Mouse (Mus musculus) E14TG2a.4 (cell line): Measurements from ENCODE around the gene 4921524J17Rik.

Experiments used
- H3K27me3 ChIP-seq: 2 replicates; pipeline ENCODE4 v1.6.1; 2014; ENCODE audit warnings: low read length, control low read depth; ENCODE audit not compliant: insufficient read depth
- H3K36me3 ChIP-seq: 2 replicates; pipeline ENCODE4 v1.6.1; 2014; ENCODE audit warnings: low read length, control low read depth; ENCODE audit not compliant: insufficient read depth
- H3K4me1 ChIP-seq: replicated peaks from 2 replicates; pipeline ENCODE4 v1.6.1; 2014; ENCODE audit warnings: low read depth, low read length, control low read depth
- H3K4me3 ChIP-seq: replicated peaks from 2 replicates; pipeline ENCODE4 v1.5.1; 2014; ENCODE audit warnings: mild to moderate bottlenecking, low read length
- H3K9me3 ChIP-seq: 2 replicates; pipeline ENCODE4 v1.6.1; 2014; ENCODE audit warnings: low read length, control low read depth
- CTCF ChIP-seq: conservative IDR thresholded peaks from 2 replicates; pipeline ENCODE4 v1.5.1; 2014; ENCODE audit warnings: low read length
- NANOG ChIP-seq: IDR thresholded peaks from 2 replicates; pipeline ENCODE4 v1.6.1; 2014; ENCODE audit warnings: borderline replicate concordance, low read length, mixed read lengths
- POU5F1 ChIP-seq: IDR thresholded peaks from 2 replicates; pipeline ENCODE4 v1.6.1; 2014; ENCODE audit warnings: low read length, borderline replicate concordance

Gene 4921524J17Rik

DNA sequence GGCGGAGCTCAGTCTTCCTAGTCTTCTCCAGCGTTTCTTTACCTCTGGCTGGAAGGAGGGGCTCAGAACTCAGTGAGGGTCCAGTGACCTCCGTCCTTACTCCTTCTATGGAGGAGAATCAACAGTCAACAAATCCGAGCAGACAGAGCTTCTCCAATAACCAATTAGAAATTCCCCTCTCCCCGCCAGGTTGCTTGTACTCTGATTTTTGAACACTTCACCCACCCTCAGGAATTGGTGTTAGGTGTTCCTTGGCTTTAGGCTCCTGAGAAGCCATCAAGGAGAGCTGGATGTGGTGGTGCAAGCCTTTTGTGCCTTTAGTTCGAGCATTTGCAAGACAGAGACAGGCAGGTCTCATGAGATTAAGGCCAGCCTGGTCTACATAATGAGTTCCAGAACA lies 40.2 kb upstream of the 4921524J17Rik start:
- TF ChIP-seq NANOG (peak; percentile 88; the same call in 1 of the 2 replicates), POU5F1 (no peak)

DNA sequence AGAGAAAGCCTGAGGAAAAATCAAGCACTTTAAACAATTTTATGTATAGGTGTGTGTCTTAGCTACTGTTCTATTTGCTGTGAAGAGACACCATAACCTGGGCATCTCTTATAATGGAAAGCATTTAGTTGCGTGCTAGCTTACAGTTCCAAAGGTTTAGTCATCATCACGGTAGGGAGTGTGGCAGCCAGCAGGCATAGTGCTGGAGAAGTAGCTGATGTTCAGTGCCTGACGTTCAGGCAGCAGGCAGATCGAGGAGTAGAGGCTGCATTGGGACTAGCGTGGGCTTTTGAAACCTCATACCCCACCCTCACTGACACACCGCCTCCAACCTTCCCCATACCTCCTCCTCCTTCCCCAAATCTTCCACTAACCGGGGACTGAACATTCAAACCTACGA lies 38.1 kb upstream of the 4921524J17Rik start:
- Histone ChIP-seq H3K27me3 (no peaks in the 10 kb centered on the region), H3K4me3 (no peak overlapping the region), H3K9me3 (peaks cover 18% of the 10 kb centered on the region), H3K4me1 (peaks cover 60% of the 10 kb centered on the region), H3K36me3 (no peaks in the 10 kb centered on the region)
- TF ChIP-seq CTCF (no peak), NANOG (no peak), POU5F1 (no peak)

More for the DNA sequence above, 40.2 kb upstream of the 4921524J17Rik start:
- no peaks in the 10 kb centered on the region for H3K27me3 ChIP-seq
- peaks cover 18% of the 10 kb centered on the region for H3K9me3 ChIP-seq
- peaks cover 67% of the 10 kb centered on the region for H3K4me1 ChIP-seq
- peak overlapping the region; percentile 52 for H3K4me3 ChIP-seq
- H3K36me3 ChIP-seq = no peaks in the 10 kb centered on the region

- H3K27me3 ChIP-seq = no peaks in the 10 kb centered on the region
- H3K4me3 ChIP-seq = no peak overlapping the region
- peaks cover 4% of the 10 kb centered on the region for H3K9me3 ChIP-seq
- TF ChIP-seq POU5F1 = no peak
- TF ChIP-seq NANOG = no peak
- TF ChIP-seq CTCF = no peak
- H3K4me1 ChIP-seq = peaks cover 72% of the 10 kb centered on the region
- H3K36me3 ChIP-seq = no peaks in the 10 kb centered on the region
Measured at GRCm38 (mm10) chr8:85466056-85466455, 33.4 kb upstream of the 4921524J17Rik start.

- Histone ChIP-seq H3K27me3 (no peaks in the 10 kb centered on the region), H3K9me3 (no peaks in the 10 kb centered on the region), H3K4me3 (no peak overlapping the region), H3K4me1 (peaks cover 62% of the 10 kb centered on the region), H3K36me3 (no peaks in the 10 kb centered on the region)
- no peak for TF ChIP-seq CTCF
- no peak for TF ChIP-seq POU5F1
- TF ChIP-seq NANOG = no peak
Measured at GRCm38 (mm10) chr8:85464316-85464715, 31.7 kb upstream of the 4921524J17Rik start.

- Histone ChIP-seq H3K27me3 (no peaks in the 10 kb centered on the region), H3K4me3 (no peak overlapping the region), H3K9me3 (no peaks in the 10 kb centered on the region), H3K36me3 (no peaks in the 10 kb centered on the region), H3K4me1 (peaks cover 53% of the 10 kb centered on the region)
- TF ChIP-seq POU5F1 (no peak), CTCF (no peak), NANOG (no peak)
Measured at GRCm38 (mm10) chr8:85462441-85462840, 29.8 kb upstream of the 4921524J17Rik start.

- Histone ChIP-seq H3K4me3 (no peak overlapping the region), H3K27me3 (no peaks in the 10 kb centered on the region), H3K36me3 (no peaks in the 10 kb centered on the region), H3K9me3 (no peaks in the 10 kb centered on the region), H3K4me1 (peaks cover 58% of the 10 kb centered on the region)
- TF ChIP-seq CTCF (peak; percentile 38; the same call in 1 of the 2 replicates), NANOG (no peak)
Measured at GRCm38 (mm10) chr8:85461377-85461776, 28.7 kb upstream of the 4921524J17Rik start.

- no peak for TF ChIP-seq NANOG
- peak; percentile 16; the same call in 1 of the 2 replicates for TF ChIP-seq CTCF
- H3K36me3 ChIP-seq = no peaks in the 10 kb centered on the region
Measured at GRCm38 (mm10) chr8:85460804-85461203, 28.2 kb upstream of the 4921524J17Rik start.

DNA sequence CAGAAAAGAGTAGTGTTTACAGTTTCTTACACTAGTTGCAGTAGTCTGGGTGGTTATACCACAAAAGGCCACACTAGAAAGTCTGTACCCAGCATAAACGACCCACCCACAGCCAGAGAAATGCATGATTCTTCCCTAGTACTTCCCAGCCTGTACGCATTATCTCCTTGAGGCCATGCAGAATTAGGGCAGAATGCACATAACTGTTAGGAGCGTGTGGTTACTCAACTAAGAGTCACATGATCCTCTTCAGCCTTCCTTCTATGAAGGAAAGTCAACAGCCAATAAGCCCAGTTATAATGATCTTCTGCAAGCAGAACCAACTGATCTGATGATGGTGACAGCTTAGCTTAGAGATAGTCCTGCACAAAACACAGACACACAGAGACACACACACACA lies 26.9 kb upstream of the 4921524J17Rik start:
- H3K36me3 ChIP-seq = no peaks in the 10 kb centered on the region
- peaks cover 54% of the 10 kb centered on the region for H3K4me1 ChIP-seq
- H3K27me3 ChIP-seq = 0 out of 2 replicates have a peak, but pooled peaks cover 3% of the 10 kb centered on the region
- TF ChIP-seq POU5F1 (no peak), NANOG (no peak), CTCF (no peak)
- H3K9me3 ChIP-seq = no peaks in the 10 kb centered on the region
- H3K4me3 ChIP-seq = no peak overlapping the region

More at GRCm38 (mm10) chr8:85460804-85461203, 28.2 kb upstream of the 4921524J17Rik start:
- Histone ChIP-seq H3K27me3 (no peaks in the 10 kb centered on the region), H3K4me1 (peaks cover 58% of the 10 kb centered on the region), H3K9me3 (no peaks in the 10 kb centered on the region), H3K4me3 (no peak overlapping the region)

DNA sequence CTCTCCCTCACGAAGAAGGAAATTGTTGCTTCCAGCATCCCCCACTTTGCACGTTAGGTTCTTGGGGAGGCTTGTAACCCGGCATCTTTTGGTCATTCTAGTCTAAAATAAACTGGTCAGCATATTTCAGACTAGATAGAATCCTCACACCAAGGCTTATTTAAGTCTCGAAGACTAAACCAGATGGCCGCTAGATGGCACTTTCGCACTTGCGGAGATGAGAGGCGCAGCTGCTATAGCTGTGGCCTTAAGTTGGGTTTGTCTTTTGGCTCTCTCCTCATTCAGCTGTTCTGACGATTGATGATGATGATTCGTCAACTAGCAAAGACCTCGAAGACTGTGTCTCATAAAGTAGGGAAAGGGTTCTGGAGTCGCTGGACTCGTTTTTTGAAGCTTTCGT lies 23.9 kb upstream of the 4921524J17Rik start:
- H3K9me3 ChIP-seq = no peaks in the 10 kb centered on the region
- TF ChIP-seq CTCF = peak; percentile 65
- no peak for TF ChIP-seq POU5F1
- H3K36me3 ChIP-seq = no peaks in the 10 kb centered on the region
- 0 out of 2 replicates have a peak, but pooled peaks cover 4% of the 10 kb centered on the region for H3K27me3 ChIP-seq
- peaks cover 34% of the 10 kb centered on the region for H3K4me1 ChIP-seq
- H3K4me3 ChIP-seq = no peak overlapping the region
